Mouse (Mus musculus) kidney, postnatal 36 days (tissue): ENCODE results near the gene Il24.

Experiments
- DNase-seq, 2 experiments: peaks; one replicate each; pipeline ENCODE4 v3.0.0; 2021 to 2022; ENCODE audit warnings: mixed read lengths in 2 of 2

The Il24 gene

DNA sequence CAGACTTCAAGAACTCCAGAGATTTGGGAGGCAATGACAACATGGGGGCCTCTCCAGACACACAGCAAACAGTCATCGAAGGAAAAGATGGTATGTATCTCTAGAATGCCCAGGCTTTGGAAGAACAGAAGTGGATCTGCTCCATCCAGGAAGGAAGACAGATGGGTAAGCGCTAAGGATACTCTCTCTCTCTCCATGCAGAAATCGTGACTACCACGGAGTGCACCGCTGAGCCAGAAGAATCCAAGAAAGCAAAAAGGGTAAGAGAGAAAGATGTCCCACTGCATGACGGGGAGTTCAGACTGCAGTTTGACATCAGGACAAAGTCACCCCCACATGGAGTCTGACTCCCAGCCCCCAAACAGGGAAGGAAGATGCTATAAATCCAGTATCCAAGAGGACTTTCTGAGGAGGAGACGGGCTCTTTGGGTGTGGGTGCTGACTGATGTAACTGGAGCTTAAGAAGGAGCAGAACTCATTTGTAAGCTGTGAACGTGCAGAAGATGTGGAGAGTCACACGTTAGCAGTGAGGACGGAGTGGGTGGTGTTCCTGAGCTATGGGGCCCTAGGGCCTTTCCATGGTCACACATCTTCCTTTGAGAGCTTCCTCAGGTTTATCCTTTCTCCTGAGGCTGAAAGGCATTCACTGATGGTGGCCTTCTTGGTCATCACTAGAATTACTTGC is 37.6 kb downstream of the Il24 start:
- no peak for DNase-seq

DNA sequence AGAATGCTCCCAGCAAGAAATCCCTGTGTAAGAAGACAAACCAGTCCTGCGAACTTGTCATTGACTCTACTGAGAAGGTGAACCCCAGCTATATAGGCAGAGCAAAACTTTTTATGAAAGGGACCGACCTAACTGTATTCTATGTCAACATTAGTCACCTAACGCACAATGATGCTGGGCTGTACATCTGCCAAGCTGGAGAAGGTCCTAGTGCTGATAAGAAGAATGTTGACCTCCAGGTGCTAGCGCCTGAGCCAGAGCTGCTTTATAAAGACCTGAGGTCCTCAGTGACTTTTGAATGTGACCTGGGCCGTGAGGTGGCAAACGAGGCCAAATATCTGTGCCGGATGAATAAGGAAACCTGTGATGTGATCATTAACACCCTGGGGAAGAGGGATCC is 42.7 kb downstream of the Il24 start:
- DNase-seq, result no peak

DNA sequence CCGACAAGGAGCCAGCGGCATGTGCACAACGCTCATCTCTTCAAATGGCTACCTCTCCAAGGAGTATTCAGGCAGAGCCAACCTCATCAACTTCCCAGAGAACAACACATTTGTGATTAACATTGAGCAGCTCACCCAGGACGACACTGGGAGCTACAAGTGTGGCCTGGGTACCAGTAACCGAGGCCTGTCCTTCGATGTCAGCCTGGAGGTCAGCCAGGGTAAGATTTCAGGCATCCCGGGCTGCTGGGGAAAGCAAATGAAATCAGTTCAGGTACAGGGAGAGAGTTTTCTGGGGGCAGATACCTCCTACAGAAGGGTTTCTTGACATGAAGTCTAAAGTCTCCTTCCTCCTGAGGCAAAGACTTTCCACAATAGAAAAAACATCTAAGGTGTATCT is 45.6 kb downstream of the Il24 start:
- no peak for DNase-seq

DNA sequence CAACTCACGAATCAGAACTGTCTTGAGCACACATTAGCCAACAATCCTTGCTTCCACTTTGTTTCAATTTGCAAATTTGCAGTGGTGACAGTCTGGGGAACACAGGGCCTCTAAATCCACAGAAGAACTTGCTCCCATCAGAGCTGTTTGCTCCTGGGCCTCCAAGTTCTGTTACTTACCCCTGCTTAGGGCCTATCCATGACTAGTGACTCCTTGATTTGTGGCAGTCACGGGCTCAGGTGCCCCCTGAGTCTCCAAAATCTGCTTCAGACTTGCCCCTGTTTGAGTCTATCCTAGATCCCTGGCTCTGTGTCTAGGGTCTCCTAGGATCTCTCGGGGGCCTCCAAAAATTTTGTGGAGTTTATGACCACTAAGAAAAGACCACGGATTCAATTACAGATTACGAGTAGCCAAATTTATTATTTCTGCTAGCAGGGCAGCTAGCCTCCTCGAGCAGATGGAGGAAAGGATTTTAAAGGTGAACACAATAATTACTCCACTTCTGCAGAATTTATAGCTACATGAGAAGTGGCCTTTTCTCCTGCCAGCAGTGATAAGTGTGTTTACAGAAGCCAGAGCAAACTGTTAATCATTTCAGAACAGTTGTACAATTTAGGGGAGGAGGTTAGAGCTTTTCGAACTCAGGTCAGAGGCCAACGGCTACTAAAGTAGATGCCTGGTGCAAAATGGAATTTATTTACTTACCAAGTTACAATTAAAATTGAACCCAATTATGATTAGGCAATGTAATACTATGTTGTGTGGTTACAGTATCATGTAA is 46.5 kb downstream of the Il24 start:
- DNase-seq, result peak; percentile 43 to 75

DNA sequence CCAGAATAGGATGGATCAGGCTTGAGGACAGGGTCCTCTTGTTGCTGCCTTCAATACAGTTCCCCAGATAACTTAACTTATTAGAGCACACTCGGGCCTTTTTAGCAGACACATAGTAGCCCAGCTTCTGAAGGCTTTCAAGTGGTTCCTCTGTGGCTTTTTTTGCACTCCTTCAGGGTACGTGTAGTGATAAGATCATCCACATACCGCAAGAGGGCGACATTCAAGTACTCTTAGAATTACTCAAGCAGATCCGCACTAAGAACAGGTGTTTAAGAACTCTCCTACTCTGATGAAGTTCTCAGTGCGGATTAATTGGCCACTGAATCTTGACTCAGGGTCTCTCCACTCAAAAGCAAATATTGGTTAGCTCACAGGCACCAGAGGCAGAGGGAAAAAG is 49.0 kb downstream of the Il24 start:
- peak; percentile 67 to 75 for DNase-seq

DNA sequence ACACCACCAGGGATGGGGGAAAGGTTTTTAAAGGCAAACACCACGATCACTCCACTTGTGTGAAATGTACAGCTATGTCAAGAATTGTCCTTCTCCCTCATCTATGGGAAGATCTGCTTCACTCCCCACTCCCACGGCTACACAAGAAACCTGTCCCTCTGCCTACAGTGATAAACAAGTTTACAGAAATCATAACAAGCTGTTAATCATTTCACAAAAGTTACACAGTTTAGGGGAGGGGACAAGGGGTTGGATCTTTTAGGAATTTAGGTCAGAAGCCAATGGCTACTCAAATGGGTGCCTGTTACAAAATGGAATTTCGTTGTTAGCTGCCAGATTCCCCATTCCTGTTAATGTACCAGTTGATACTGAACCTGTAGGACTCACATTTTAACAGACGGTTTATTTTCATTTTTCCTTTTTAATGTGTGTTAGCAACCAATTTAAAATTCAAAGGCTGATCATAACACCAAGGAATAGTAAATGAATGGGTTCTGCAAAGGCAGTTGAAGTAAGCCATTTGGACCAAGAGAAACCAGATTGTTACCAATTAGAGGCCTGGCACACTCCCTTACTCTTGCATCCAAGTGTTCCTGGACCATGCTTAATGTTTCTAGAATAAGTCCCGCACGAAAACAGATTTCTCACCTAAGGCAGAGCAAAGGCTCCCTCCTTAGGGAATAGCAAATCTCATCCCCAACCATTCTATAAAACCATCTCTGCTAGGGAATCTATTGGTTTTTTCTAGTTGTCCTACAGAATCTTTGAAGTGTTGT is 51.9 kb downstream of the Il24 start:
- DNase-seq, result peak; percentile 52 to 75

DNA sequence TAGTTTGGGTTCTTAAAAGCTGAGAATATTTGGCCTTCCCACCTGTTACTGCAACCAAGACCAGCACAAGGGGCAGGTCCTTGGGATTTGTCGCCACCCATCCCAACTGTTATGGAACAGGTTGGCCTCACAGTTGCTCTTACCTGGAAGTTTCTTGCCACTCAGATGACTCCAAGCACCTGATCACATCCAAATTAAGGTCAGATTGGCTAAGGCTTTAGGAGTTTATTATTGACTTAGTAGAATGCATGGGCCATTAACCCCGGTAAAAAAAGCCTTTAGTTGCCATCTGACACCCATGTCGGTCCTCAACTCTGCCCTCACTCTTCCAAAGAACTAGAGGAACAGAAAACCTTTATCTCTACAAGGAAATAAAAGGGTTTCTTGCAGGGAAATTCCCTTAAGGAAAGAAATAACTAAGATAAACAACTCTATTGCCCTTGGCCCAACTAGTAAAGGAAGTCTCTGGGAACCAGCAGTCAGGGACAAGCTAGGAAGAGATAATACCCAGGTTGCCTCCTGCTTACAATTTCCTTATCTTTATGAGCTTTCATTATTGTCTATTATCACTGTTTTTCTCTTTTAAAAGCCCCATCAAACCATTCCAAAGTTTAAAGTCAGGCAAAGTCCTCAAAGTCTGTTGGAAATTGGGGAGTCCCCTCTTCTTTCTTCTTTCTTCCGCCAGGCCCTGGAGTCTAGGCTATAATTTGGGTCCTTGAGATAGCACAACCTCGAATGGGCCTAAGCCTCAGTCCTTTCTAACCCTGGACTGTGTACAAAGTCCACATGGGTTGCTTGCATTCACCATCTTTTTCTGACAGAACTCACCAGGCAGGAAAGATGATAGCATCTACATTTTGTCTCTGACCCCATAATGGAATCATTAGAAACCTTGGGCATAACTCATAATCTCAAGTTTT is 54.8 kb downstream of the Il24 start:
- peak; percentile 68 to 88 for DNase-seq
